Mouse (Mus musculus): ENCODE measurements around the gene Ambra1. TPM values are rescaled to one million over a fixed set of nuclear protein-coding genes. Genes with fewer than 3 reads are reported as not detected.

Gene Ambra1
- polyA plus RNA-seq, 1 experiment from 2014 or later: 18.6 TPM

DNA sequence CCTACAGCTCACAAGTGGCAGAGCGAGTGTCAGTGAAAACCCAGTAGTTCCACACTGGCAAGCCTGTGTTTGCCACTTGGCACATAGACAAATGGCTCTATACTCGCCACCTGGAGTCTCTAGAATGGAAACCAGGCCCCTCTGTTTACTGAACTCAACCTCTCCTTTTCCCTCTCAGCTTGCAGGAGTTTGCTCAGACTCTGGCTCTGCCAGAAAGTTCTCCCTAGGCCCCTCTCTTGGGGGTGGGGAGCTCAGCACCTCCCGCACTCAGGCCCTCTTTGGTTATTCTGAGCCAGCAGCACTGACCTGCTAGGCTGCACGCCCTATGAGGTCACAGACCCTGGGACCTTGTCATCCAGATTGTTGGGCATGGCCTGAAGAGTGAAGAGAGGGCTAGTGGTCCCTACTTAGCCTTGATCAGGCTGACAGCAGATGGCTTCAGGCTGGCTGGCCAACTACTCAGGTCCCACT lies 225.2 kb downstream of the Ambra1 start:
- H3K4me2 ChIP-seq (ENCODE audit: low read depth, severe bottlenecking): no peak overlapping the region
- no peaks in the 10 kb centered on the region for H3K27me3 ChIP-seq (ENCODE audit: control insufficient read depth, insufficient read depth, low read length)
- no peaks in the 10 kb centered on the region for H3K36me3 ChIP-seq (ENCODE audit: control insufficient read depth, insufficient read depth, low read length)
- no peak for DNase-seq (ENCODE audit: low spot score)
- no peaks in the 10 kb centered on the region for H3K9me3 ChIP-seq (ENCODE audit: control insufficient read depth, low read length)
- peaks cover 7% of the 10 kb centered on the region for H3K4me1 ChIP-seq (ENCODE audit: control insufficient read depth, insufficient read depth, low read length)
- no peak for ATAC-seq (ENCODE audit: insufficient number of reproducible peaks, low FRiP score, low TSS enrichment, low read depth)
- H3K9ac ChIP-seq (ENCODE audit: low read length): no peak overlapping the region
- no peak overlapping the region for H3K27ac ChIP-seq (replicated peaks; ENCODE audit: low read depth, low read length)
- 92% methylated on average over 4 of the region's 4 CpGs for WGBS
- no peak overlapping the region for H3K4me3 ChIP-seq (ENCODE audit: low read depth, low read length)

DNA sequence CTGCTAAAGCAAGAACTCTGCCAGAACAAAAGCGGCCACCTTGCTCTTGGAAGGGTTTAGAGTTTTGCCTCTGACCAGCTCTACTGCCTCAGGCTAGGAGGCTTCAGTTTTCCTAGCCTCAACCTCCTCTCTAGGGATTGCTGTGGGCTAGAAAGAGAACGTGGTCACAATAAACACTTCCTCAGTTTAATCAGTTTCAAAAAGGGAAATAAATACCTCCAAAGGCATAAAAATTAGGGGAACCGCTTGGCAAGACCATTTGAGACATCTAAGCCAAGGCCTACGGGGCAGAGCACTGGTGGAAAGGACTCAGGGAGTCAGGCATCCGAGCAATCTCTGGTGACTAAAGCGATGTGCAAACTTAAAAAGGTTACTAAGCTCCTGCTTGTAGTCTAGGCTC lies 225.9 kb downstream of the Ambra1 start:
- ATAC-seq (ENCODE audit: insufficient number of reproducible peaks, low FRiP score, low TSS enrichment, low read depth) (no peak), DNase-seq (ENCODE audit: low spot score) (no peak)
- no peaks in the 10 kb centered on the region for H3K27me3 ChIP-seq (ENCODE audit: control insufficient read depth, insufficient read depth, low read length)
- no peaks in the 10 kb centered on the region; the same call in 1 of the 2 replicates for H3K4me1 ChIP-seq (ENCODE audit: control insufficient read depth, insufficient read depth, low read length)
- H3K36me3 ChIP-seq (ENCODE audit: control insufficient read depth, insufficient read depth, low read length): no peaks in the 10 kb centered on the region
- H3K9me3 ChIP-seq (ENCODE audit: control insufficient read depth, low read length): no peaks in the 10 kb centered on the region
- no peak overlapping the region for H3K4me2 ChIP-seq (ENCODE audit: low read depth, severe bottlenecking)
- H3K27ac ChIP-seq (replicated peaks; ENCODE audit: low read depth, low read length): no peak overlapping the region
- H3K4me3 ChIP-seq (ENCODE audit: low read depth, low read length): no peak overlapping the region
- 82% methylated on average over 6 of the region's 6 CpGs for WGBS
- H3K9ac ChIP-seq (ENCODE audit: low read length): no peak overlapping the region

DNA sequence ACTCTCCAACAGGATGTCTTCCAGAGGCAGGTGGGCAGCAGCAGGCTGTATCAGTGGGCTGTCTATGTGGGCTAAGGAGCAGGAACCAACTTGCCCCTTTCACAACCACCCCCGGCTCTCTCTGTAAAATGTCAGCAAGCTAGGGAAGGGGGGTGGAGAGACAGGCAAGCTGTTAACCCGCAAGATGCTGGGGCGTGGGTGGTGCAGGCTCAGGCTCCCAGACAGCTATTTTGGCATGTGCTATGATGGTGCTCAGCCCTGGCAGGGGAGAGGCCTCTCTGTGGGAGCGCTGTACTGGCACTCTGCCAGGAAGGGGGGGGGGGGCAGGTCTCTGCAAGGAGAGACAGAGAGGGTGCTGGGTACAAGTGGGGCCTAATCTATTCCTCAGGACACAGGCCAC lies 227.2 kb downstream of the Ambra1 start:
- Histone ChIP-seq H3K27ac (replicated peaks; ENCODE audit: low read depth, low read length) (no peak overlapping the region), H3K4me1 (ENCODE audit: control insufficient read depth, insufficient read depth, low read length) (peaks cover 5% of the 10 kb centered on the region), H3K9ac (ENCODE audit: low read length) (no peak overlapping the region), H3K4me3 (ENCODE audit: low read depth, low read length) (no peak overlapping the region), H3K4me2 (ENCODE audit: low read depth, severe bottlenecking) (no peak overlapping the region), H3K36me3 (ENCODE audit: control insufficient read depth, insufficient read depth, low read length) (no peaks in the 10 kb centered on the region), H3K27me3 (ENCODE audit: control insufficient read depth, insufficient read depth, low read length) (no peaks in the 10 kb centered on the region), H3K9me3 (ENCODE audit: control insufficient read depth, low read length) (no peaks in the 10 kb centered on the region)
- ATAC-seq (ENCODE audit: insufficient number of reproducible peaks, low FRiP score, low TSS enrichment, low read depth) (no peak), DNase-seq (ENCODE audit: low spot score) (no peak)
- WGBS: 57% methylated on average over 4 of the region's 4 CpGs

DNA sequence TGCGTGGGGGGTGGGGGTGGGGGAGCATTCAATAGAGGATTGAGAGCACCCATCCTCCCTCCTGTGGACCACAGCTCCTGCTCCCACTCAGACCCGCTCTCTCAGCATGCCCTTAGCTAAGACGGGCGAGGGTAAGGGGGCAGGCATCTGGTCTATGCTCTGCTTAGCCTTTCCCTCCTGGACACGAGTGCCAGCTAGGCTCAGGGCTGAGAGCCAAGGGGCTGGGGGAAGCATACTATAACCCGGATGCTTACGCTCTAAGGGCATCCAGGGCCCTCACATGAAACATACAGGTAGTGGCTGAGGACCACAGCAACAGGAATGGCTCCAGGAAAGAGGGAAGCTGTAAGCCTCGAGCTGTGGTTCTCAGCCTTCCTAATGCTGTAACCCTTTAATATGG lies 228.1 kb downstream of the Ambra1 start:
- DNase-seq (ENCODE audit: low spot score) (no peak), ATAC-seq (ENCODE audit: insufficient number of reproducible peaks, low FRiP score, low TSS enrichment, low read depth) (no peak)
- Histone ChIP-seq H3K4me3 (ENCODE audit: low read depth, low read length) (no peak overlapping the region), H3K4me2 (ENCODE audit: low read depth, severe bottlenecking) (no peak overlapping the region), H3K27me3 (ENCODE audit: control insufficient read depth, insufficient read depth, low read length) (no peaks in the 10 kb centered on the region), H3K9me3 (ENCODE audit: control insufficient read depth, low read length) (no peaks in the 10 kb centered on the region), H3K27ac (replicated peaks; ENCODE audit: low read depth, low read length) (no peak overlapping the region), H3K9ac (ENCODE audit: low read length) (no peak overlapping the region), H3K4me1 (ENCODE audit: control insufficient read depth, insufficient read depth, low read length) (peaks cover 12% of the 10 kb centered on the region), H3K36me3 (ENCODE audit: control insufficient read depth, insufficient read depth, low read length) (no peaks in the 10 kb centered on the region)
- WGBS: 86% methylated on average over 8 of the region's 8 CpGs

DNA sequence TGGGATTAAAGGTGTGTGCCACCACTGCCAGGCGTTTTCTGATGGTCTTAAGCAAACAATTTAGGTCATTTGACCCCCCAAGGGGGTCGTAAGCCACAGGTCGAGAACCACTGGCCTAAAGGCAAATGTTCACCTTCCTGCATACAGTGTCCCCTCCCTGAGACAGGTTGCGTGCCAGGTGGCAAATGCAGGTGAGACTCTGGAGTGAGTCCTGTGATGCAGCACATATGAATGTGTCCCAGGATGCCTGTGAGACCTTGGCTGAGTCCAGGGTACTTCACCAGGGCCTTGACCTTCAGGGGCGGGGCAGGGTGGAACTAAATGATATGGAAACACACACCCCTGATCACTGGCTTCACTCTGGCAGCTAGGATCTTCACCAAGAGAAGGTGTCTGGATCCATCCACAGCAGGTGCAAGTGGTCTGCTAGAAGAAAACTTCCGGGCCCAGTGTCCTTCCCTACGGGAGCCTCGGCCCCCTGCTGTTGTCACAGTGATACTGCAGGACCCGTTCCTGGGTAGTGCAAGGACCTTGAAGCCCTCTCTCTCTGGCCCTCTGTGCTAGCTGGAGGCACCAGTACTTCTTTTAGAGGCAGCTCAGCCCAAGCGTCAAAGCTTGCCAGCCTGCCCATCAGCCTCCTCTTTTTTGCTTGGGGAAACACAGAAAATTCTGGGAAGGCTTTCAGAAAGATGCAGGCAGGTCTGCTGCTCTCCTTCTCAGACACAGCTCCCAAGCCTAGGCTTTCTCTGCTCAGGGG lies 228.9 kb downstream of the Ambra1 start:
- H3K36me3 ChIP-seq (ENCODE audit: control insufficient read depth, insufficient read depth, low read length): no peaks in the 10 kb centered on the region
- H3K9me3 ChIP-seq (ENCODE audit: control insufficient read depth, low read length): no peaks in the 10 kb centered on the region
- DNase-seq (ENCODE audit: low spot score) (peak; percentile 60), ATAC-seq (ENCODE audit: insufficient number of reproducible peaks, low FRiP score, low TSS enrichment, low read depth) (no peak)
- 45% methylated on average over 10 of the region's 10 CpGs for WGBS
- H3K4me2 ChIP-seq (ENCODE audit: low read depth, severe bottlenecking): no peak overlapping the region
- no peak overlapping the region for H3K4me3 ChIP-seq (ENCODE audit: low read depth, low read length)
- H3K4me1 ChIP-seq (ENCODE audit: control insufficient read depth, insufficient read depth, low read length): peaks cover 14% of the 10 kb centered on the region
- no peak overlapping the region for H3K9ac ChIP-seq (ENCODE audit: low read length)
- no peak overlapping the region for H3K27ac ChIP-seq (replicated peaks; ENCODE audit: low read depth, low read length)
- no peaks in the 10 kb centered on the region for H3K27me3 ChIP-seq (ENCODE audit: control insufficient read depth, insufficient read depth, low read length)

DNA sequence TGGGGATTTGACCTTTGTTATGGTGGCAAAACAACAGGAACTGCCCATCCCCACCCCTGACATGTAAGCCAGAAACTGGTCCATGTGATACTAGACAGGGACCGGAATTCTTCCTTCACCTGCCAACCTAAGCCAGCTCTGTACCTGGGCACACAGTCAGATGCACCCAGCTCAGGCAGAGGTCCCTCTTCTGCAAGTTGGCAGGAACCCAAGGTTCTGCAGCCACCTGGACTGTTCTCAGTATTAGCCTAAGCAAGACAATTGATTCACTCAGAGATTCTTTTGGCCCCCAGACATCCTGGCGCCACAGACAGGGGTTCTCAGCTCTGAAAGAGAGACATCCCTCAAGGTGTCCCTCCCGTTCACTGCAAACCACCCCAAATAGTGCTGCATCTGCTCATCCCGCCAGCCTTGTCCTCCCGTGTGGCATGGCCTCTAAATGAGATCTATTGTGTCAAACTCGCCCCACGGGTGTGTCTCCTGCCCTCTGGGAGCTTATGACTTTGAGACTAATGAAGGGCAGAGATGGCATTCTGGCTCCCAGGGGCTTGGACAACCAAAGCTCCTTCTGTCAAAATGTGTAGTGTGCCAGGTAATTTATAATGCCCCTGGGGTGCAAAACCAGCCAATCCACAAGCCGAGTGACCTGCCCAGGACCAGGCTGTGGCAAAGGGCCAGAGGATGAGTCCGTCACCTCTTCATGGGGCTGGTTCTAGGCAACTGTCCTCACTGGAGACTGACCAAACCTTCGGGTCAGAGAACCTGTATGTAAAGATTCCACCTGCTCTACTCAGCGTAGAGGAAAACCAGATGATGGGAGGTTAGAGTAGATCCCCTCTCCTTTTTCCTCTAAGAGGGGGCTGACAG lies 229.8 kb downstream of the Ambra1 start:
- Histone ChIP-seq H3K9me3 (ENCODE audit: control insufficient read depth, low read length) (no peaks in the 10 kb centered on the region), H3K4me2 (ENCODE audit: low read depth, severe bottlenecking) (no peak overlapping the region), H3K27ac (replicated peaks; ENCODE audit: low read depth, low read length) (no peak overlapping the region), H3K4me3 (ENCODE audit: low read depth, low read length) (no peak overlapping the region), H3K9ac (ENCODE audit: low read length) (no peak overlapping the region), H3K27me3 (ENCODE audit: control insufficient read depth, insufficient read depth, low read length) (no peaks in the 10 kb centered on the region), H3K4me1 (ENCODE audit: control insufficient read depth, insufficient read depth, low read length) (peaks cover 14% of the 10 kb centered on the region), H3K36me3 (ENCODE audit: control insufficient read depth, insufficient read depth, low read length) (no peaks in the 10 kb centered on the region)
- DNase-seq (ENCODE audit: low spot score): no peak
- WGBS: 83% methylated on average over 11 of the region's 11 CpGs
- no peak for ATAC-seq (ENCODE audit: insufficient number of reproducible peaks, low FRiP score, low TSS enrichment, low read depth)

DNA sequence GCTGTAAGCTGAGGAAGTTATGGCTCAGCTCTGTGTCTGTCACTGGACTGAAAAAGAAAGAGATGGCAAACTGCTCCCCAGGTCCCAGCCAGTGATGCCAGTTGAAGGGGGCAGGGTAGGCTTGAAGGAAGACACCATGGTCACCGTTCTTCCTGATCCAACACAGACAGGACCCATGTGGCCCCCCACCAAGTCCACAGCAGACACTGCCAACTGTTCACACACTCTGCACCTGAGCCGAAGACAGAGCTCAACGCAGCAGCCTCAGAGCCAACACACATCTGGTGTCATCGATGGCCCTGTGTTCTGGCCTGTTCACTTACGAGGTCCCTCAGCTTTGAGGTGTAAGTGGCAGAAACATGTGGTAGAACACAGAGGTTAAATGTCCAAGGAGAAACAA lies 230.5 kb downstream of the Ambra1 start:
- DNase-seq (ENCODE audit: low spot score) (no peak), ATAC-seq (ENCODE audit: insufficient number of reproducible peaks, low FRiP score, low TSS enrichment, low read depth) (no peak)
- Histone ChIP-seq H3K36me3 (ENCODE audit: control insufficient read depth, insufficient read depth, low read length) (no peaks in the 10 kb centered on the region), H3K9ac (ENCODE audit: low read length) (no peak overlapping the region), H3K9me3 (ENCODE audit: control insufficient read depth, low read length) (no peaks in the 10 kb centered on the region), H3K27me3 (ENCODE audit: control insufficient read depth, insufficient read depth, low read length) (no peaks in the 10 kb centered on the region), H3K27ac (replicated peaks; ENCODE audit: low read depth, low read length) (no peak overlapping the region), H3K4me2 (ENCODE audit: low read depth, severe bottlenecking) (no peak overlapping the region), H3K4me3 (ENCODE audit: low read depth, low read length) (no peak overlapping the region), H3K4me1 (ENCODE audit: control insufficient read depth, insufficient read depth, low read length) (peaks cover 17% of the 10 kb centered on the region)
- WGBS: 92% methylated on average over 5 of the region's 5 CpGs

DNA sequence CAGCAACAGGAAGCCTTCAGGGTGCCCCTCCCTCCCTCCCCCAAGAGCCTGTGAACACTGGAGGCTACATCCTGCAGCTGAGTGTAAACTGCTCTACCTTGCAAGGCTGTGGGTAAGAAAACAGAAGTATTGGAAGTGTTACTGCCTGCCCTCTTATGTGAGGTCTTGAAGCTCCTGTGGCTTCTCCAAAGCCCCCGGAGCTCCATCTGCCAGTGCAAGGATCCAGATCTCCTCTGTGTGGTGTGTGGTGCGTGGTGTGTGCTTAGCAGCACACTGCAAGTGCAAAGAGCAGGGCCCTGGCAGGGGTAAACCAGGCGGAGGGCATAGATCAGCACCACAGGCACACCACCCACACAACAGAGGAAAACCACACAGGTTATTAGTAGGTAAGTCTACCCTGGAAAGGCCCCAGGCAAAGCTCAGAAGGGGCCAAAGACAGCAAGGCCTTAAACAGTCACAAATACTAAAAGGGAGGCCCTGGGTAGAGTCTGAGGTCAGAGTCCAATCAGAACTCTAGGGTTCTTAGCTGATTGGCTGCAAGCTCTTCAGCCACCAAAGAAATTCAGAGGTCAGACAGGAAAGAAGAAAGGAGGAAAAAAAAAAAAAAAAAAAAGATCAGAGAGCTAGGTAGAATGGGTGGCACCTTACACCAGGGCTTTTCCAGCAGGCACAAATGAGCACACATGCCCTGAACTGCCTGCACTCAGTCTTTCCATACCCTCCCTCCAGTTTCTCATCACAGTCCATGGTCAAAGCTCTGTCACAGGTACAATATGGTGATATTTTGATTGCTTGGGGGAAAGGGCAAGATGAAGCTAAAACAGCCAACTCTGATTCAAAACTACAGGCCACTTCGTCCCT lies 232.2 kb downstream of the Ambra1 start:
- no peaks in the 10 kb centered on the region for H3K36me3 ChIP-seq (ENCODE audit: control insufficient read depth, insufficient read depth, low read length)
- peak overlapping the region; percentile 90 for H3K4me2 ChIP-seq (ENCODE audit: low read depth, severe bottlenecking)
- H3K27ac ChIP-seq (replicated peaks; ENCODE audit: low read depth, low read length): no peak overlapping the region
- ATAC-seq (ENCODE audit: insufficient number of reproducible peaks, low FRiP score, low TSS enrichment, low read depth) (no peak), DNase-seq (ENCODE audit: low spot score) (no peak)
- peak overlapping the region; percentile 89 for H3K4me3 ChIP-seq (ENCODE audit: low read depth, low read length)
- H3K4me1 ChIP-seq (ENCODE audit: control insufficient read depth, insufficient read depth, low read length): peaks cover 21% of the 10 kb centered on the region
- H3K27me3 ChIP-seq (ENCODE audit: control insufficient read depth, insufficient read depth, low read length): no peaks in the 10 kb centered on the region
- peak overlapping the region; percentile 39; the same call in 1 of the 2 replicates for H3K9ac ChIP-seq (ENCODE audit: low read length)
- H3K9me3 ChIP-seq (ENCODE audit: control insufficient read depth, low read length): no peaks in the 10 kb centered on the region
- 55% methylated on average over 4 of the region's 4 CpGs for WGBS
